Mouse (Mus musculus) embryonic facial prominence, embryonic 12.5 days (tissue): ENCODE data around the gene Gng7. TPM values are rescaled to one million over a fixed set of nuclear protein-coding genes. Genes with fewer than 3 reads are reported as not detected.

Experiments used
- ATAC-seq: fragments of 200-750 bp; cut with Nextera tagmentation; 2 replicates; pipeline ENCODE4 v1.8.0; 2017; ENCODE audit not compliant: insufficient number of reproducible peaks, insufficient read depth, low FRiP score, low TSS enrichment
- H3K27ac ChIP-seq: fragments of 300-500 bp; sonication (generic); 2 replicates; pipeline ENCODE4 v1.5.1; 2016; ENCODE audit warnings: mild to moderate bottlenecking
- H3K27me3 ChIP-seq: fragments of 300-500 bp; sonication (generic); 2 replicates; pipeline ENCODE4 v1.6.1; 2016; ENCODE audit warnings: mild to moderate bottlenecking, moderate library complexity
- H3K36me3 ChIP-seq: fragments of 300-500 bp; sonication (generic); 2 replicates; pipeline ENCODE4 v1.6.1; 2016; ENCODE audit warnings: mild to moderate bottlenecking
- H3K4me1 ChIP-seq: fragments of 300-500 bp; sonication (generic); 2 replicates; pipeline ENCODE4 v1.6.1; 2016
- H3K4me2 ChIP-seq: fragments of 300-500 bp; sonication (generic); replicated peaks from 2 replicates; pipeline ENCODE4 v1.6.1; 2016; ENCODE audit warnings: mild to moderate bottlenecking, moderate library complexity
- H3K4me3 ChIP-seq: fragments of 300-500 bp; sonication (generic); 2 replicates; pipeline ENCODE4 v1.5.1; 2016; ENCODE audit warnings: mild to moderate bottlenecking
- H3K9ac ChIP-seq: fragments of 300-500 bp; sonication (generic); 2 replicates; pipeline ENCODE4 v1.6.1; 2016; ENCODE audit warnings: mild to moderate bottlenecking, moderate library complexity
- H3K9me3 ChIP-seq: fragments of 300-500 bp; sonication (generic); 2 replicates; pipeline ENCODE4 v1.6.1; 2016; ENCODE audit warnings: mild to moderate bottlenecking, moderate library complexity
- WGBS: fragments of 180-500 bp; shearing (Covaris S2); methylation state at CpG from one replicate; pipeline ENCODE4 v1.1.7; 2016; 5-methylcytosine and 5-hydroxymethylcytosine counted together
- polyA plus RNA-seq: library from polyadenylated mRNA; unstranded; fragments of >200 nt; fragmentation: Nextera tagmentation; extraction: Ambion mirVana; gene quantifications from 2 replicates; pipeline ENCODE4 v1.2.1, GENCODE M21; 2016

The Gng7 gene
- polyA plus RNA-seq, 1 experiment from 2014 or later: 11.0 TPM

DNA sequence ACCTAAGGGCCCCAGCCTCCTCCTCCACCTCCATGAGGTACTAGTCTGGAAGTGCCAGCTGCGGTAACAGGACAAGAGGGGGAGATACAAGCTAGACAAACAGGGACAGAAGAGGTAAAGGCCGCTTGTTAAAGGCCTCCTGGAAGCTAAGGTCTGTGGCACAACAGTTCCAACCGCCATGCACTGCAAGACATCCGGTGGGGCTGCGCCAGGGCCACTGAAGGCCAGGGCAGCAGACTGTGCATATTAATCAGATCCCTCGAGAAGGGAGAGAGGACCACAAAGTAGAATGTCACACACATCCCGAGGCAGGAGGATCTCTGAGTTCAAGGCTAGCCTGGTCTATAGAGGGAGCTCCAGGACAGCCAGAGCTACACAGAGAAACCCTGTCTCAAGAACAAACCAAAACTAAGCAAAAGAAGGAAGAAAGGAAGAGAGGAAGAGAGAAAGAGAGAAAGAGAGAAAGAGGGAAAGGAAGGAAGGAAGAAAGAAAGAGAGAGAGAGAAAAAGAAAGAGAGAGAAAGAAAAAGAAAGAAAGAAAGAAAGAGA is 33.1 kb downstream of the Gng7 start:
- Histone ChIP-seq H3K27me3 (peaks cover 28% of the 10 kb centered on the region), H3K27ac (no peak overlapping the region), H3K36me3 (no peaks in the 10 kb centered on the region), H3K4me3 (no peak overlapping the region), H3K4me1 (peaks cover 8% of the 10 kb centered on the region), H3K9me3 (no peaks in the 10 kb centered on the region), H3K4me2 (no peak overlapping the region), H3K9ac (no peak overlapping the region)
- ATAC-seq: no peak
- WGBS: 62% methylated on average over 7 of the region's 7 CpGs

DNA sequence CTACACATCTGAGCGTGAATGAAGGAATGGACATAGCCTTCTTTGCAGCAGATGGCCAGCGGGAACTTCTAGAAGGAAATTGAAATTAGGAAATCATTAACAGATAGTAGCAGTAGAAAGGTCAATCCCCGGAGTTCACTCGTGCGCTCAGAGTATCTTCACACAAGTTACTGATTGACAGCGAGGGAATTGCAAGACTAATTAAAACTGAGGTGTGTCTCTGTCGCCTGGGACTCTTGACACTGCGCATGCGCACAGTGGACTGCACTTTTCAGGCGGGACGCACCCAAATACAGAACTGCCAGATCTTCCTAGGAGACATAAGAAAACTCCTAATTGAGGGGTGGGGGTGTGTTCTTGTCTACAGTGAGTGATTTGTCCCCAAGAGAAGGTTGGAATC is 39.3 kb downstream of the Gng7 start:
- H3K9me3 ChIP-seq: no peaks in the 10 kb centered on the region
- H3K9ac ChIP-seq: no peak overlapping the region
- H3K27me3 ChIP-seq: no peaks in the 10 kb centered on the region
- no peak overlapping the region for H3K4me2 ChIP-seq
- 88% methylated on average over 11 of the region's 11 CpGs for WGBS
- peaks cover 10% of the 10 kb centered on the region for H3K4me1 ChIP-seq
- no peak overlapping the region for H3K27ac ChIP-seq
- no peaks in the 10 kb centered on the region for H3K36me3 ChIP-seq
- no peak overlapping the region for H3K4me3 ChIP-seq
- ATAC-seq: no peak

DNA sequence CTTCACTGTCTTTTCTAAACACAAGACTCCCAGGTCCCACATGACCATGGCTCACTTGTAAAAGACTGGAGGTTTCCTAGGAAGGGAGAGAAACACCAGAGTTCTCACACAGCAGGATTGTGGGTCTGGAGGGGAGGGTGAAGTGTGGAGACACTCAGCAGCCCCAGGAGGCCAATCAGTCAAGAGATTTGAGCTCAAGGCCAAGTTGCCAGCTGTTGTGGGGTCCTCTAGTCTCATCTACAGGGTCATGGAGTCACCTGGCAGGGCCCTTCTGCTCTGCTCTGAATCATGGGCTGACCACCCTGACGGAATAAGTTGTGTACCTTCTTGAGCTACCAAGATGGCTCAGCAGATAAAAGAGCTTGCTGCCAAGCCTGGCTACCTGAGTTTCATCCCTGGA is 41.0 kb downstream of the Gng7 start:
- no peak for ATAC-seq
- H3K4me1 ChIP-seq: peaks cover 10% of the 10 kb centered on the region
- no peaks in the 10 kb centered on the region for H3K27me3 ChIP-seq
- H3K4me3 ChIP-seq: no peak overlapping the region
- no peaks in the 10 kb centered on the region for H3K36me3 ChIP-seq
- H3K27ac ChIP-seq: no peak overlapping the region
- H3K4me2 ChIP-seq: no peak overlapping the region
- WGBS: 75% methylated on average over 1 of the region's 1 CpGs
- H3K9ac ChIP-seq: no peak overlapping the region
- no peaks in the 10 kb centered on the region for H3K9me3 ChIP-seq

DNA sequence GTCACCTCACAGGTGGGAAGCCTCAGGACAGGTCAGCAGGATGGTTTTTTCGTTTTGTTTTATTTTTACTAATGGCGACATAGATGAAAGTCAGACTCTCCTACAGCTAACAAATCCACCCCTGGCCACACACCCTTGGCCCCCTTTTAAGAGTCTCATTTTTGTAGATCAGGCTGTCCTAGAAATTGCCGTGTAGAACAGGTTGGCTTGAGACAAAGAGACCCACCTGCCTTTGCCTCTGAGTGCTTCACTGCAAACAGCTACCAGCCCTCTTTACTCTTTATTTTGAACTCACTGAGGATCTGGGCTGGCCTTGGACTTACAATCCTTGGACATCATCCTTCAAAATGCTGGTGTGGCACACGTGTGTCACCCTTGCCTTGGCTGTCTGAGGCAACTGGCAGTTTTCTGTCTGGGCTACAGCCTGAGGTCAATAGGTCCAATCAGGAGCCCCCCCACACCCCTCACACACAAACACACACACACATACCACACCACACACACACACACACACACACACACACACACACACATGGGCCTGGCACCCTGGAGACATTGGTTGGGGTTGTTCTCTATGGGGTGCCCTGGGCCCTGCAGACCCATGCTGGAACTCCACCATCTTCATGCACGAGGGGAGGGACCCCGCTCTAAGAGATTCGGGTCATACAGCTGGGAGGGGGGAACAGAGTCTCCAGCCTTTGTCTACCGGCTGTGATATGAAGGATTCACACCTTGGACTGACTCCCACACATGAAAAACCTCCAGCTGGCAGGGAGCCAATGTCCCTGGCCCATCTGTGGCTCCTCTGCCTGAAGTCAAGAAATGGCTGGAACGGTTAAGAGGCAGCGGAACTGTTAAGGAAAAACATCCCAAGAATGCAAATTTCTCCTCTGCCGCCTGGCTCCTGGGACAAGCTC is 42.4 kb downstream of the Gng7 start:
- 47% methylated on average over 11 of the region's 11 CpGs for WGBS
- ATAC-seq: no peak
- Histone ChIP-seq H3K9ac (no peak overlapping the region), H3K4me2 (no peak overlapping the region), H3K9me3 (no peaks in the 10 kb centered on the region), H3K4me1 (peaks cover 11% of the 10 kb centered on the region), H3K27ac (no peak overlapping the region), H3K4me3 (no peak overlapping the region), H3K36me3 (no peaks in the 10 kb centered on the region), H3K27me3 (no peaks in the 10 kb centered on the region)

GRCm38 (mm10) chr10:80971533-80971932 is 43.2 kb downstream of the Gng7 start:
- no peaks in the 10 kb centered on the region for H3K9me3 ChIP-seq
- H3K27me3 ChIP-seq: no peaks in the 10 kb centered on the region
- 76% methylated on average over 15 of the region's 15 CpGs for WGBS
- H3K4me3 ChIP-seq: no peak overlapping the region
- ATAC-seq: no peak
- peaks cover 18% of the 10 kb centered on the region for H3K4me1 ChIP-seq
- no peak overlapping the region for H3K9ac ChIP-seq
- H3K27ac ChIP-seq: no peak overlapping the region
- no peak overlapping the region for H3K4me2 ChIP-seq
- H3K36me3 ChIP-seq: no peaks in the 10 kb centered on the region

DNA sequence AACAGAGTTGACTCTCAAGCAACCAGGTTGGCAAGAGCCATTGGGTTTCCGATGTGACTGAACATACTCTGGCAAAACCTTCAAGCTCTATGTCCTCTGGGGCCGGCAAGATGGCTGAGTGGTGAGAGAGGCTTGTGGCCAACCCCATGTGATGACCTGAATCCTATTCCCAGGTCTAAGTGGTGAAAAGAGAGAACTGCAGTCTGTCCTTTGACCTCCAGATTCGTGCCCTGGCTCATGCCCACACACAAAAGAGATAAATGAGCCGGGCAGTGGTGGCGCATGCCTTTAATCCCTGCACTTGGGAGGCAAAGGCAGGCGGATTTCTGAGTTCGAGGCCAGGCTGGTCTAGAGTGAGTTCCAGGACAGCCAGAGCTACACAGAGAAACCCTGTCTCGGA is 44.6 kb downstream of the Gng7 start:
- ATAC-seq: no peak
- 83% methylated on average over 8 of the region's 8 CpGs for WGBS
- no peaks in the 10 kb centered on the region for H3K27me3 ChIP-seq

DNA sequence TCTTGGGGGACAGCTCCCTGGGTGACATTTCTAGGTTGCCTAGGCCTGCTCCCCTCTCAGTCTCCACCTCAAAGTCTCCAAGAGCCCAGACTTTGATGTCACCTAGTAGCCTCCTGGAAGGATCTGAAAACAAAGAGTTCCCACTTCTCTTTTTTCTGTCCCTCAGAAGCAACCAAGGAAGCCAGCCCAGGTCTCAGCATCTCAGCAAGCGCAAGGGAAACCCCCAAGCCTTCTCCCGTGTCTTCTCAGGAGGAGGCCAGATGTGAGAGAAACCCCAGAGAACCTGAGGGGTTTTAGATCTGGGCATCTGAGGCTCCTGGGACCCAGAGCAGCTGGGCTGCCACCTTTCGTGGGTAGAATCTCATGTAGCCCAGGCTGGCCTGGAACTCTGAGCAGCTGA is 45.4 kb downstream of the Gng7 start:
- no peaks in the 10 kb centered on the region for H3K27me3 ChIP-seq
- no peak overlapping the region for H3K9ac ChIP-seq
- ATAC-seq: no peak
- H3K4me3 ChIP-seq: no peak overlapping the region
- no peaks in the 10 kb centered on the region for H3K36me3 ChIP-seq
- WGBS: 69% methylated on average over 3 of the region's 3 CpGs
- H3K9me3 ChIP-seq: no peaks in the 10 kb centered on the region
- peaks cover 18% of the 10 kb centered on the region for H3K4me1 ChIP-seq
- H3K27ac ChIP-seq: no peak overlapping the region
- H3K4me2 ChIP-seq: no peak overlapping the region

More for the DNA sequence above, 44.6 kb downstream of the Gng7 start:
- Histone ChIP-seq H3K4me3 (no peak overlapping the region), H3K27ac (no peak overlapping the region), H3K36me3 (no peaks in the 10 kb centered on the region), H3K9me3 (no peaks in the 10 kb centered on the region), H3K9ac (no peak overlapping the region), H3K4me2 (no peak overlapping the region), H3K4me1 (peaks cover 18% of the 10 kb centered on the region)

DNA sequence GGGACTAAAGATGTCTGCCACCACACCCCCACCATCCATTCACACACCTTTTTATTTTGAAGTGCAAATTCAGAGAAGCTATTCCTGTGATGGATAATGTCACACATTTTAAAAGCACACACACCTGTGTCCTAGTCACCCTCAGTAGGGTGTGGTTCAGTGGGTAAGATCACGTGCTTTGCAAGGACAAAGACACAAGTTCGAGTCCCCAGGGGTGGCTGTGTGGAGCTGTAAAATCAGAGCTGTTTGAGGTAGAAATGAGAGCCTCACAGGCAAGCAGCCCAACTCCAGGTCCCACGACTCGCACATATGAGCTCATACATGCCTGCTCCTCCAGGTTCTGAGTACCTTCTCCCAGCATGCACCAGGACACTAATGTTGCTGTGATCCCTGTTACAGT is 46.6 kb downstream of the Gng7 start:
- WGBS: 76% methylated on average over 4 of the region's 4 CpGs

GRCm38 (mm10) chr10:80967101-80967656 is 47.6 kb downstream of the Gng7 start:
- peaks cover 26% of the 10 kb centered on the region for H3K4me1 ChIP-seq
- ATAC-seq: no peak
- no peak overlapping the region for H3K27ac ChIP-seq

More for the DNA sequence above, 46.6 kb downstream of the Gng7 start:
- Histone ChIP-seq H3K27ac (no peak overlapping the region), H3K36me3 (no peaks in the 10 kb centered on the region), H3K4me2 (no peak overlapping the region), H3K4me1 (peaks cover 28% of the 10 kb centered on the region), H3K27me3 (no peaks in the 10 kb centered on the region), H3K9ac (no peak overlapping the region), H3K4me3 (no peak overlapping the region), H3K9me3 (no peaks in the 10 kb centered on the region)
- ATAC-seq: no peak

DNA sequence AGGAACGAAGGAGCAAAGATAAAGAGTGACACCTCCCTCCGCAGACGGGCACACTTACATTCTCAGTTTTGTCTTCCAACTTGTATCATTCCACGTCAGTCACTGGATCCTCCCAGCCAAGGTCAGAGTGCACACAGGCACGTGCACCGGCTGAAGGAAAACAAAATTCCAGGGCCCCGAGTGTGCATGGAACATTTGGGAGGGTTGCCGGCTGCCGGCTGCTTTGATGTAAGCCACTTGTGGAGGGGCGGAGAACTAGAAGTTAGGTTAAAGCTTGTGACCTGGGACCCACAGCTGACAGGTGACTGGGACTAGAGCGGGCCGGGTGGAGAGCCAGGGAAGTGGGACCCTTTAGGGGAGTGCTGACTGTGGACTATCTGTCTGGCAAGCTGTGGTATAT is 48.4 kb downstream of the Gng7 start:
- H3K4me2 ChIP-seq: no peak overlapping the region
- no peak overlapping the region for H3K9ac ChIP-seq
- 45% methylated on average over 12 of the region's 12 CpGs for WGBS

More at GRCm38 (mm10) chr10:80967101-80967656, 47.6 kb downstream of the Gng7 start:
- Histone ChIP-seq H3K27me3 (no peaks in the 10 kb centered on the region), H3K9ac (no peak overlapping the region), H3K36me3 (no peaks in the 10 kb centered on the region), H3K4me2 (no peak overlapping the region), H3K4me3 (no peak overlapping the region), H3K9me3 (no peaks in the 10 kb centered on the region)
- 52% methylated on average over 3 of the region's 3 CpGs for WGBS

GRCm38 (mm10) chr10:80963031-80963975 is 51.4 kb downstream of the Gng7 start:
- Histone ChIP-seq H3K36me3 (no peaks in the 10 kb centered on the region), H3K4me1 (peaks cover 44% of the 10 kb centered on the region), H3K4me3 (no peak overlapping the region), H3K27me3 (no peaks in the 10 kb centered on the region), H3K4me2 (no peak overlapping the region), H3K27ac (no peak overlapping the region; the same call in 1 of the 2 replicates), H3K9me3 (no peaks in the 10 kb centered on the region), H3K9ac (no peak overlapping the region)
- 54% methylated on average over 12 of the region's 12 CpGs for WGBS
- ATAC-seq: no peak

More for the DNA sequence above, 48.4 kb downstream of the Gng7 start:
- H3K4me3 ChIP-seq: no peak overlapping the region
- H3K27ac ChIP-seq: no peak overlapping the region
- H3K27me3 ChIP-seq: no peaks in the 10 kb centered on the region
- no peaks in the 10 kb centered on the region for H3K9me3 ChIP-seq
- no peak for ATAC-seq
- peaks cover 35% of the 10 kb centered on the region for H3K4me1 ChIP-seq
- H3K36me3 ChIP-seq: no peaks in the 10 kb centered on the region
